Mouse (Mus musculus): ENCODE data around the gene Hrasls5. TPM values are rescaled to one million over a fixed set of nuclear protein-coding genes. Genes with fewer than 3 reads are reported as not detected.

The Hrasls5 gene
- not detected in 2 replicates for polyA plus RNA-seq (2012)

DNA sequence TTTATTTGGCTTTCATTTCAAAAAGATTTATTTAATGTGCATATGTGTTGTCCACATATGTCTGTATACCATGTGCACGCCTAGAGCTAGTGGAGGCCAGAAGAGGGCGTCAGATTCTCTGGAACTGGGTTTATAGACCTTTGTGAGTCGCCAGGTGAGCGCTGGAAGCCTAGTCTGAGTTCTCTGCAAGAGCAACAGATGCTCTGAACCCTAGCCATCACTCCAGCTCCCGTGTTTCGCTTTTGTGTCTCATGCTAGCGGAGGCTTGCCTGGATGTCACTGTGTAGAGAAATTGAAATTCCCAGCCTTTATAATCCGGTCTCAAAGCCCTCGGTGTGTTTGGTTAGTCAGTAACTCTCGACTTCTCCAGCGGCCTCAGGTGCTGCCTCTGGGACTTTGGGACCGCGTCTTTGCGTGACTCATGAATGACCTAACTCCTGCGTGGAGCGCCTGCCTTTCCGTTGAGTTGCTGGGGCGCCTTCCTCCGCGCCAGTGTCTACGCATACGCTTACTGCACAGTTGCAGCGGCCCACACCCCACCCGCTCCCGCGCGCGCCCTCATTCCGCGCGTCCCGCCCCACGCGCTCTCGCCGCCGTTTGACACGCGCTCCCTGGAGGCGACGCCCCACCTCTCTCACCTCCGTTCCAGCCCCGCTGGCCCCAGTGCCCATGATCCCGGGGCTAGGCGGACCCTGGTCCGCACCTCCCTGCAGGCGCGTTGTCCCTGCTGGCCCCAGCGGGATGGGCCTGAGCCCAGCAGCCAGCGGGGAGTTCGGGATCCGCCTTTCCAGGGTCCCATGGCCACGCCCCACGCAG lies at the start of gene Hrasls5:
Gene Hrasls5, plus strand, starts transcription at position 600 of the 816 bp plus-strand sequence.
- TF ChIP-seq GATA1 (IDR thresholded peaks at IDR 0.05; ENCODE audit: low read length) = no peak

DNA sequence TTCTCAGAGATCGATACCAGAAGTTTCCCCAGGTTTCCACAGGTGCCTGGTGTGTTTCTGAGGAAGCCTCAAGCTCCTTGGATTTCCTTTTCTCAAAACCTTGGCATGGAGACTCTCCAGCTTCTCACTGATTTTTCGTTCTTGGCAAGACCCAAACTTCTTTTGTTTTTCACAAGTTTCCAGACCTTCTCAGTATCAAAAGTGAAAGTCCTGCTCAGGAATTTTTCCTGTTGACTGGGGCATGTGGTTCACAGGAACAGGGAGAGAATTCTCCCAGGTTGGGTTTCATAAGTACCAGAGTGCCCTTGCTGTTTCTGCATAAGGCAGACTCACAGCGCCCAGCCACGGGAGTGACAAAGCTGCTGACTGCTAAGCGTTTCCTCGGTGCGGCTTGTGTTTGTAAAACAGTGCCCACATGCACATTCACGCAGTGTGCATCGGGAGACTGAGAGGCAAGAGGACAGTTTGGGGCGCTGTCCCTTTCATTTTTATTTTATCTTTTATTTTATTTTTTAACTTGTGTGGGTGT lies 49.7 kb upstream of the Hrasls5 start:
- no peak for TF ChIP-seq GATA1 (IDR thresholded peaks at IDR 0.05; ENCODE audit: low read length)

DNA sequence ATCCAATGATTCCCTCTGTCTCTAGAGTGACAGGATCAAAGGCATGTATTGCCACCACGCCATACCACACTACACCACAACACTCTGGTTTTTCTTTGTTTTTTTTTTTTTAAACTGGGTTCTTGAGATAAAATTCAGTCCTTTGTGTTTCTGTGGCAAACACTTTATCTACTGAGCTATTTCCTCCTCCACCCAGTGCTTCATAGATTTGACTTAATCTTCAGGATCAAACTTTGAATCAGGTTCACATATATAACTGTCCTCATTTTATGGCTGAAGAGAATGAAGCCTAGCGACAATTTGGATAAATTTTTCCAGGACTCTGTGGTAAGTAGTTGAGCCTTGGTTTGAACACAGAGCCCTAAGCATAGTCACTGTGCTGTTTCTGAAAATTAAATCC lies 48.7 kb upstream of the Hrasls5 start:
- TF ChIP-seq GATA1 (IDR thresholded peaks at IDR 0.05; ENCODE audit: low read length) = no peak

DNA sequence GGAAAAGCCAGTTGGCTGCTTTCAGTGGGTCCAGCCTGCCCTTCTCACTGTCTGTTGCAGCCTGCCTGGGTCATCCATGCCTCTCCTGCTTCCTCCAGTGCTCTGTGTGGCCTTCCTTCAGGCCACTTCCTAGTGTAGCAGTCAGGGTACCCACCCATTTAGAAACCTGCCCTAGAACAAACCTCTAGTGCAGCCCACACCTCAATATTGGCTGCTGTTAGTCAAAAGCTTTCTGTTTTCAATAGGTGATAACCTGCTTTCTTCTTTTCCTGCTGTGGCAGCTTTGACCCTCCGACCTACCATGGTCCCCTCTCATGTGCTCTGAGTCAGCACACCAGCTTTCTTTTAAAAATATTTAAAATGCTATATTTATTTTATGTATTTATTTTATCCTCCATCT lies 47.9 kb upstream of the Hrasls5 start:
- TF ChIP-seq GATA1 (IDR thresholded peaks at IDR 0.05; ENCODE audit: low read length) = no peak

DNA sequence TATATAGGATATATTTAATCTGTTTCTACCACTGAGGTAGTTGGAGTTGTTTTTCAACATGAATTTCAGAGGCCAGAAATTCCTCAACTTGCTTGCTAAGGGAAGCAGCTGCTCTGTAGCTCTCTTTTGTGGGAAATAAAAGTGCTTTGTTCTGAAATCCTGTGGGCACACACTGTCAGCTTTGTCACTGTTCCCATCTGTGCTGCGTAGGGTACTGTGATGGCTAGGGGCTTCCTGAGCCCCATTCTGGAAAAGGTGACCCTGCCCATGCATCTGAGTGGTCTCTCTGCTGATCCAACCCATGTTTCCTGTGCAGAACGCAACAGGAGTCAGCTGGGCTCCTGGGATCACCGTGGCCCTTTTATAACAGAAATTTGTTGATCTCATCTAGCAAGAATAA lies 45.5 kb upstream of the Hrasls5 start:
- TF ChIP-seq GATA1 (IDR thresholded peaks at IDR 0.05; ENCODE audit: low read length) = no peak

DNA sequence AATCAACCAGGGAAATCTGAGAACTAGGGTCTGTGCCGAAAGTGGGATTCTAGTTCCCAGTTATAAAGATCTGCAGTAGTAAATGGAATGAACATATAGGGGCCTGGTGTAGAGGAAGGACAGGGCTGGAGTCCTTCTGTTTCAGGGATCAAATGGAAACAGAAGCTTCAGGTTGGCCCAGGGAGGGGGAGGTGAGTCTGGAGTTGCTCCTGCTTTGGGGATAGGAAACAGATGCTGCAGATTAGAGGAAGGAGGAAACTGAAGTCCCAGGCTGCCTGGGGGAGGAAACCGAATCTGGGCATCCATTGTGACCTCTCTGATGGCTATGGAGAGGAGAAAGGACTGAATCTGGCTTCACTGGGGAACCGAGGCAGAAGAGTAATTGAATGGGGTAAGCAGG lies 44.0 kb upstream of the Hrasls5 start:
- no peak for TF ChIP-seq GATA1 (IDR thresholded peaks at IDR 0.05; ENCODE audit: low read length)

DNA sequence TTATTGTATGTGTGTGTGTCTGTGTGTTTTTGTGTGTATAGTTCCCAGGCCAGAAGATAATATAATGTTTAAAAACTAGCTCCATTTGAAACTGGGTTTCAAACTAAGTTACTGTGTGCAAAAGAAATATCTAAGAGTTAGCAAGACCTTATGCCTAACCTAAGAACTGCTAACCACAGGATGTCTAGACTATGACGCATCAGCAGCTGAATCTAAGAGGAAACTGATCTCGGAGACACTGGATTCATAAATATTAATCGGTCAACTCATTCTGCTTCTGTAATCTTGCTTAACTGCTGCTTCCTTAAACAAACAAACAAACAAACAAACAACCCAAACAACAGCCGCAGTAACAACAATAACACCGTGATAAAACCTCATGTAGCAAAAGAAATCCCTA lies 42.7 kb upstream of the Hrasls5 start:
- no peak for TF ChIP-seq GATA1 (IDR thresholded peaks at IDR 0.05; ENCODE audit: low read length)

DNA sequence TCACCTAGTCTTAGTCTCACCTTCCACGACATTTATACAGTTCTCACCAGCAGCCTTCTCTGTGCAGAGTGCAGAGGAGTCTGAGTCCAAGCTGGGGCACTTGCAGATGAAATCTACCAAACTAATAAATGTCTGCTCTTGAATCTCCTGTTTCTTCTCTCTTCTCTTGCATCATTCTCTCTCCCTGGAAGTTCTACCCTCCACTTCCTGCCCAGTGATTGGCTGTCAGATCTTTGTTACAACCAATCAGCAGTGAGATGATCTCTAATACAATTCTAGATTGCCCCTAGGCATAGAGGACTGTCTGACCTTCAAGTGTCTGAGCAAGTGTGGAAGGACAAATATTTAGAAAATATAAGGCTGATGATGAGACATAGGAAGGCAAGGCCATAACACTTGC lies 36.2 kb upstream of the Hrasls5 start:
- no peak for TF ChIP-seq GATA1 (IDR thresholded peaks at IDR 0.05; ENCODE audit: low read length)

DNA sequence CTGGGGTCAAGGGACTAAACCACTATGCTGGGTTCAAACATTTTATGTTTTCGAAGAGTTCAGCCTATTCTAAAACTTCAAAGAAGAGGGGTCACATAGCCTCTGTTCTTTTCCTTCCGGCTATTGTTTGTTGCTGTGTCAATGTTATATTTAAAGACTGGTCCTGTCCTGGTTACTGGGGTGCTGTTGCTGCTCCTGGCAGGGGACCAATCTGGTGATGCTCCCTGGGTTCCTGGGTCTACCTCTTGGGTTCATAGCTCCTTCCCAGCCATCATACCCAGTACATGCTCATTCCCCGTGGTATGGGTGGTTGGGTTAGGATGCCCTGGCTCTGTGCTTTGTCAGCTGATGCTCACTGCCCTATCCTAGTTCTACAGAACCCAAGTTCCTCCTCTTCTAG lies 34.6 kb upstream of the Hrasls5 start:
- TF ChIP-seq GATA1 (IDR thresholded peaks at IDR 0.05; ENCODE audit: low read length) = no peak

DNA sequence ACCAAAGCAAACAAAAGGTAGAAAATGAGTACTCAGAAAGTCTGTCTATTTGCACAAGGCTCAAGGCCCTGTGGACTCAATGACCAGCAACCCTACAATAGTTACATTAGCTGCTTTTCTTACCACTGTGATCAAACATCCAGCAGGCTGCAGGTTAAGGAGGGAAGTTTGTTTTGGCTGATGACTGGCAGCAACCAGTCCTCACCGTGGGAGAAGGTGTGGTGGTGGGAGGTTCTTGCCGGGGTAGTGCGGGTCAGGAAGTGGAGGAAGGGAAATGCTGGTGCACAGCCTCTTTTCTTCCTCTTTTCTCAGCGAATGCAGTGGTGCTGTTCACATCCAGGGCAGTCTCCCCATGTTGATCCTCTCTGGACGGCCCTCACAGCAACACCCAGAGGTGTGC lies 31.3 kb upstream of the Hrasls5 start:
- no peak for TF ChIP-seq GATA1 (IDR thresholded peaks at IDR 0.05; ENCODE audit: low read length)

DNA sequence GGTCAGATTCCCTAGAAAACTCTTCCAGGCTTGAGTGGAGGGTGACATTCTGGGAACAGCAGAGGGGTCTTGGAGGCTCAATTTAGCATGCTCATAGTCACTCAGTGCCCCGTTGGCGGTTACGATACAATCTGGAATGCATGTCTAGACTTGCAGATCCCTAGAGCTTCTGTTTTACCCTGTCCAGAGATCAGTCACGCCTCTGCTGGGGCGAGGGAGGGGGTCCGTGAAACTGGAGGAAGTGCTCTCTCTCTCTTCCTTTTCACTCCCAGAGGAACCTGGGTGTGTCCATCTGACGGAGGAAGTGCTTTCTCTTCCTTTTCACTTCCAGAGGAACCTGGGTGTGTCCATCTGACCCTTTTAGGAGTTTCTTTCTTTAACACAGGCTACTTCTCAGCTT lies 29.2 kb upstream of the Hrasls5 start:
- TF ChIP-seq GATA1 (IDR thresholded peaks at IDR 0.05; ENCODE audit: low read length) = no peak

DNA sequence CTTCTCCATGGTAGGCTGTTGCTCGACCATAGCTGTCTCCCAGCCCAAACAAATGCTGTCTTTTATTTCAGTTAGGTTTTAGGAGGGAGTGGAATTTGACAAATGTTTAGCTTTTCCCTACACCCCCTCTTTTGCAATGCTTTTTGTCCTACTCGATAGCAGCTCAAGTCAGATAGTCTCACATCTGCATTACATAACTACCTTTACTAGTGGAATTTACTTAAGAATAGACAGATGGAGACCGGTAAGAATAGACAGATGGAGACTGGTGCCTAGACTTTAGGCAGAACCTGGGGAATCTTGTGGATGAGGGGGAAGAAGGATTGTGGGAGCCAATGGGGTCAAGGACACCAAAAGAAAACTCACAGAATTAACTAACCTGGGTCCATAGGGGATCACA lies 28.7 kb upstream of the Hrasls5 start:
- TF ChIP-seq GATA1 (IDR thresholded peaks at IDR 0.05; ENCODE audit: low read length) = no peak

DNA sequence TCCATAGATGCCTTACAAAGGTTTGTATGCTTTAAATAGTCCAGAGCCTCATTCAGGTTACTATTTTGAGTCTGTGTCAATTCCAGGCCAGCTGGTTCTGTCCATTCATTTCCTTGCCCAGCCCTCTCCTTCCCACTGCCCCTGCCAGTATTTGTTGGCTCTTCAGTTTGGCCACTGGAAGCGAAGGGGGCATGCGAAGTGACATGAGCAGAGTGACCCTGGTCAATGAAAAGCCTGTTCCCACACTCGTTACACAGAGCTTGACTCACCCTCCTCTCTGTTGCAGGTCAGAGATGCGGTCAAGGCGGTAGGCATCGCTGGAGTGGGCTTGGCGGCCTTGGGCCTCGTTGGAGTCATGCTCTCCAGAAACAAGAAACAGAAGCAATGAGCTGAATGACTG lies 27.1 kb upstream of the Hrasls5 start:
- TF ChIP-seq GATA1 (IDR thresholded peaks at IDR 0.05; ENCODE audit: low read length) = no peak

DNA sequence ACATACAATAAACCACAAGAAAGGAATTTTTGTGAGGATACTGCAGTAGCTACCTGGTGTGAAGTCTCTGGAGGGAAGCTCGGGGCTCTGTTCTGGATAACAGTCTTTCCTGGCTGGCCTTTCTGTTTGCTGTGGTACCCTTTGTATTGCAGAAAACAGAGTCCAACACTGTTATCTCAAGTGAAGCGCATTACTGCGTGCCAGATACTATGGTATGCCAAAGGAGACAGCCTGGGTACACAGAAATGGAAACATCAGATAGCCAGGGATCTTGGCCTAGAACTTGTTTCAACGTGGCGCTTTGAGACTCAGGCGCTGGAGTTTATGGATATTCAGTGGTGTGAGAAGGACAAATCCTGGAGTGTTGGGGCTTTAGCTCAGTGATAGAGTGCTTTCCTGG lies 26.6 kb upstream of the Hrasls5 start:
- no peak for TF ChIP-seq GATA1 (IDR thresholded peaks at IDR 0.05; ENCODE audit: low read length)

DNA sequence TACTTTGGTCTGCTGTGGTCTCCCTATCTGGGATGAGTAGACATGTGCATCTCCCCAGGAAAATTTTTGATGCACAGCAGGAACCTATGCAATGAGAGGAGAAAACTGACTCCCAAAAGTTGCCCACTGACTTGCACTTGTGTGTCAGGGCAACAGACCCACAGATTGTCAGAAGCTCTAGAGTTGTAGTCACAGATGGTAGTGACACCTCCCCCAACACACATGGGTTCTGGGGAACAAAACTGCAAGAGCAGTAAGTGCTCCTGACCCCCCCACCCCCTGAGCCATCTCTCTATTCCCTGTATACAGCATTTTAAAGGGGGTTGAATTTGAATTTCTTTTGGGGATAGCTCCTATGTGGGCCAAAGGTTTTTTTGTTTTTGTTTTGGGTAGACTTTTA lies 21.5 kb upstream of the Hrasls5 start:
- no peak for TF ChIP-seq GATA1 (IDR thresholded peaks at IDR 0.05; ENCODE audit: low read length)

DNA sequence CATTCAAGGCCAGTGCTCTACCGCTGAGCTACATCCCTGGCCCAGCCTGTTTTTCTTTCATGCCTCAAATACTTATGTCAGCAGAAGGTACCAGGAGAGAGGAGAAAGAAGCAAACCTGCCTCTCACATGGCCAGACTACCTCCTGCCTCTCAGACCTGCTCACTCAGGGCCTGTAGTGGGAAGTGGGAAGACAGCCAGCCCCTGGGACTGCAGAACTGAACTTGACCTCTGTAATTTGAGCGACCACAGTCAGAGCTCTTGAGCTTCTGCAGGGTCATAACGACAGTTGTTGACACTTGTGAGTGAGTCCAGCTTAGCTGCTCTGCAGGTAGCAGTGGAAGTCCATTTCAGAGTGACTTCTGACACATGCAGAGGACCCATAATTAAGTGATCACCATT lies 20.3 kb upstream of the Hrasls5 start:
- no peak for TF ChIP-seq GATA1 (IDR thresholded peaks at IDR 0.05; ENCODE audit: low read length)

DNA sequence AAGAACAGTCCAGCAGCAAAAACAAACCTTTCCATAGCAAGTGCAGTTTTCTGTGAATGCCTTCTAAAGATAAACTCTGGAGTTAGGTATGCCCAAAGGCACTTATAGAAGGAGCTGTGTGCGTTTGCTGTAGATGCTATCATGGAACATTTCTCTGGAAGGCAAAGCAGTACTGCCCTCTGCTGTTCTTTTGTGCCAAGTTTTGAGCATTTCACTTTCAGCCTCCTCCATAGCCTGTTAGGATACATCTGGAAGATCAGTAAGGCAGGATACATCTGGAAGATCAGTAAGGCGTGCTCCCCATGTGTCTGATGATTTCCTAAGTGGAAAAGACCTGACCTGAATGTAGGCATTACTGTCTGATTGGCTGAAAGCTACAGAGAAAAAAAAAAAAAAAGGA lies 16.8 kb upstream of the Hrasls5 start:
- no peak for TF ChIP-seq GATA1 (IDR thresholded peaks at IDR 0.05; ENCODE audit: low read length)

Data from G1E-ER4 (cell line).